Mouse (Mus musculus) skeletal muscle tissue, adult 2 months (tissue): Measurements from ENCODE around the gene Chst15.
A peak's percentile ranks its signal among the peaks of the same experiment; 100 is the strongest.

Experiments used
- DNase-seq: peaks from one replicate; pipeline ENCODE4 v3.0.0-alpha.2; 2012; ENCODE audit warnings: low read depth, low spot score

The Chst15 gene

GRCm38 (mm10) chr7:132302508-132303241, 14.4 kb downstream of the Chst15 start:
- DNase-seq: peak; percentile 38

GRCm38 (mm10) chr7:132299661-132300210, 17.3 kb downstream of the Chst15 start:
- DNase-seq: no peak

- no peak for DNase-seq
These were observed 18.5 kb downstream of the Chst15 start for GRCm38 (mm10) chr7:132298412-132298990.

GRCm38 (mm10) chr7:132296661-132297443, 20.2 kb downstream of the Chst15 start:
- peak; percentile 17 for DNase-seq

- no peak for DNase-seq
These were observed 20.9 kb downstream of the Chst15 start for GRCm38 (mm10) chr7:132296132-132296531.

- DNase-seq: no peak
These were observed 29.7 kb downstream of the Chst15 start for GRCm38 (mm10) chr7:132287340-132287664.

GRCm38 (mm10) chr7:132286630-132287339, 30.2 kb downstream of the Chst15 start:
- no peak for DNase-seq

GRCm38 (mm10) chr7:132284795-132285194, 32.2 kb downstream of the Chst15 start:
- DNase-seq: no peak

GRCm38 (mm10) chr7:132284048-132284737, 32.8 kb downstream of the Chst15 start:
- no peak for DNase-seq

GRCm38 (mm10) chr7:132282576-132282975, 34.5 kb downstream of the Chst15 start:
- no peak for DNase-seq

- no peak for DNase-seq
These were observed 34.9 kb downstream of the Chst15 start for GRCm38 (mm10) chr7:132282161-132282560.

- DNase-seq: no peak
These were observed 35.3 kb downstream of the Chst15 start for GRCm38 (mm10) chr7:132281753-132282152.

GRCm38 (mm10) chr7:132278658-132279057, 38.4 kb downstream of the Chst15 start:
- no peak for DNase-seq

GRCm38 (mm10) chr7:132276287-132276686, 40.7 kb downstream of the Chst15 start:
- peak; percentile 25 for DNase-seq

GRCm38 (mm10) chr7:132273741-132274513, 43.1 kb downstream of the Chst15 start:
- DNase-seq: no peak

- no peak for DNase-seq
These were observed 44.0 kb downstream of the Chst15 start for GRCm38 (mm10) chr7:132272984-132273383.

- DNase-seq: no peak
These were observed 46.7 kb downstream of the Chst15 start for GRCm38 (mm10) chr7:132270364-132270763.

- no peak for DNase-seq
These were observed 47.4 kb downstream of the Chst15 start for GRCm38 (mm10) chr7:132269661-132270060.

- DNase-seq: peak; percentile 37
These were observed 49.1 kb downstream of the Chst15 start for GRCm38 (mm10) chr7:132267721-132268498.

- no peak for DNase-seq
These were observed 52.3 kb downstream of the Chst15 start for GRCm38 (mm10) chr7:132264763-132265162.
